Mouse (Mus musculus) G1E-ER4 (cell line): ENCODE measurements around the gene Nup210l. TPM values are rescaled to one million over a fixed set of nuclear protein-coding genes. Genes with fewer than 3 reads are reported as not detected.

Experiments used
- GATA1 ChIP-seq: IDR thresholded peaks from one replicate; pipeline ENCODE4 v1.8.0; 2012; ENCODE audit warnings: low read length, inconsistent platforms
- polyA plus RNA-seq: library from polyadenylated mRNA; stranded (reverse); fragments of >175 nt; gene quantifications from 2 replicates; pipeline ENCODE4 v1.2.3, GENCODE M21; 2012

Gene Nup210l
- polyA plus RNA-seq, 1 experiment: not detected

DNA sequence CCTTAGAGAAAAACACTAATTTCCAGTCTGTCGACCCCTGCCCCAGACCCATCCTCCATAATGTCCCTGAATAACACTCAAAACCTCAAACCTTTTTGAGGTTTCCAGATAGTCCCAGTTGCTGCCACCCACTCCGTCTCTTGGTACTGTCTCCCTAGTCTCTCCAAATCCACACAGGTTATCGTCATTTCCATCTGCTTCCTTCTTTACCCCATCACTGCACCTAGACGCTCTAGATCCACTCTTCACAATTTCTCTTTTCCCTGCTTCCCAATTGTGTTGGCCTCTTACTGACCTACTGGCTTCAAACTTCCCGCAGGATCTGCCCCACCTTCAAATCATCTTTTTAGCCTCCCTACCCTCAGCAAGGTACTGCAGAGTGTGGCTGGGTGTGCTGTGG, 117.2 kb downstream of the Nup210l start:
- no peak for TF ChIP-seq GATA1

- no peak for TF ChIP-seq GATA1
These were observed 118.5 kb downstream of the Nup210l start for GRCm38 (mm10) chr3:90222455-90222854.

DNA sequence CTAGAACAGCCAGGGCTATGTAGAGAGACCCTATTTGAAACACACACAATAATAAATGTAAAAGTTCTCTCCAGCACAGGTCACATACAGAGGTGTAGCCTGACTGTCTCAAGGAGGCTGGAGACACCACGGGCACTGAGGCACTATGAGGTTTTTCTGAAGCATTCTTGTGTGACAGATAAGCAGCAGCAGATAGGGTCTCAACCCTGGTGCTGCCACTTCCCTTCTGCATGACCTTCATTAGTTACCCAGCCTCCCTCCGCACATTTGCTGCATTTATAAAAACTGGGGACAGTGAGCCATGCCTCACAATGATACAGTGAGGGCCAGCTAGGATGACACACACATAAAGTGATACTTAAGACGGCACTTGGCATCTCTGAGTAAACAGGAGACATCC, 119.0 kb downstream of the Nup210l start:
- TF ChIP-seq GATA1: no peak

- TF ChIP-seq GATA1: no peak
These were observed 120.4 kb downstream of the Nup210l start for GRCm38 (mm10) chr3:90224331-90224730.

- TF ChIP-seq GATA1: no peak
These were observed 127.1 kb downstream of the Nup210l start for GRCm38 (mm10) chr3:90231075-90231474.

GRCm38 (mm10) chr3:90231507-90232333, 127.8 kb downstream of the Nup210l start, which contains the start of gene Jtb:
Gene Jtb, plus strand, starts transcription at chr3:90231597.
- TF ChIP-seq GATA1: no peak

DNA sequence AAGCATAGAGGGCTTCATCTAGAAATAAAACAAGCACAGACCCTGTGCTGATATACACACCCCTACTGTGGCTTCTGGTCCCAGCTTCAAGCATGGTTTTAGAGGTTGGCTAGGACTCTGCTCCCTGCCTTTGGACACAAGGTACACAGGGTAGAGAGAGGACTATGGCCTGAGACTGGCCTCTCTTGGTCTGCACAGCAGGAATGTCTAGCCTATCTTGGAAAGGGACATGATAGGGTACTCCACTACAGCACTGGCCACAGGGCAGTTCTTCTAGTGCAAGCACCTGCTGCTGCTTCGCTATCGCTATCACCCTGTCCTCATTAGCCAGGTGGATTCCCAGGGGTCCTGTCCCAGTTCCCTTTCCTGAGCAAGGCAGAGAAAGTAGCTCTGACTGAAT, 137.3 kb downstream of the Nup210l start:
- TF ChIP-seq GATA1: no peak

GRCm38 (mm10) chr3:90241669-90242358, 137.9 kb downstream of the Nup210l start:
- no peak for TF ChIP-seq GATA1

GRCm38 (mm10) chr3:90242984-90243775, 139.2 kb downstream of the Nup210l start, which contains the start of gene Creb3l4:
Gene Creb3l4, minus strand, starts transcription at chr3:90243512.
- no peak for TF ChIP-seq GATA1

DNA sequence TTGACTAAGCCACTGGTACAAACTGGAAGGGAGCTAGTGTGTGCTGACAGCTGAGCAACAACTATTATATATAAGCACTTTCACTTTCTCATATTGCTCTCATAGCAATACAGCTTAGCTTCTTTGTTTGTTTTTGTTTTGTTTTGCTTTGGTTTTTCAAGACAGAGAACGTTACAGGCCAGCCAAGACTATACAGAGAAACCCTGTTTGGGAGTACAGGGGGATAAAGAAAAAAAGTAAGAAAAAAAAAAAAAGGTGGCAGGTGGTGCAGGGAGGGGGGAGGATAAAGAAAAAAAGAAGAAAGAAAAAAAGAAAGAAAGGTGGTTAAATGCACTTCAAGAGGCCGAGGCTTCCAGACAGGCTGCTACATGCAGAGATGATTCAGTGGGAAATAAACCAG, 141.5 kb downstream of the Nup210l start:
- no peak for TF ChIP-seq GATA1

DNA sequence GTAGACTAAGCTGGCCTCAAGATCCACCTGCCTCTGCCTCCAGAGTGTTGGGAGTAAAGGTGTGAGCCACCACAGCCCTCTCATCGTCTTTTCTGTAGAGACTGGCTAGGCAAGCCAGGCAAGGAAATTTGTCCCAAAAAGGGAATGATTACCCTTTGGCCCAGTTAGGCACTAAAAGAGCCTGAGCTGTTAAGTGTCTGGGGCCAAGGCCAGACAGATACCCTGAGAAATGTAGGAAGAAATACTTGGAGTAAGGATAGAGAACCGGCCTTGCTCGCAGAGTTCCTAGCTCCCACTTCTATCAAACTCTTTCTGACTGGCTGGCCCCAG, 143.7 kb downstream of the Nup210l start:
- TF ChIP-seq GATA1: no peak

DNA sequence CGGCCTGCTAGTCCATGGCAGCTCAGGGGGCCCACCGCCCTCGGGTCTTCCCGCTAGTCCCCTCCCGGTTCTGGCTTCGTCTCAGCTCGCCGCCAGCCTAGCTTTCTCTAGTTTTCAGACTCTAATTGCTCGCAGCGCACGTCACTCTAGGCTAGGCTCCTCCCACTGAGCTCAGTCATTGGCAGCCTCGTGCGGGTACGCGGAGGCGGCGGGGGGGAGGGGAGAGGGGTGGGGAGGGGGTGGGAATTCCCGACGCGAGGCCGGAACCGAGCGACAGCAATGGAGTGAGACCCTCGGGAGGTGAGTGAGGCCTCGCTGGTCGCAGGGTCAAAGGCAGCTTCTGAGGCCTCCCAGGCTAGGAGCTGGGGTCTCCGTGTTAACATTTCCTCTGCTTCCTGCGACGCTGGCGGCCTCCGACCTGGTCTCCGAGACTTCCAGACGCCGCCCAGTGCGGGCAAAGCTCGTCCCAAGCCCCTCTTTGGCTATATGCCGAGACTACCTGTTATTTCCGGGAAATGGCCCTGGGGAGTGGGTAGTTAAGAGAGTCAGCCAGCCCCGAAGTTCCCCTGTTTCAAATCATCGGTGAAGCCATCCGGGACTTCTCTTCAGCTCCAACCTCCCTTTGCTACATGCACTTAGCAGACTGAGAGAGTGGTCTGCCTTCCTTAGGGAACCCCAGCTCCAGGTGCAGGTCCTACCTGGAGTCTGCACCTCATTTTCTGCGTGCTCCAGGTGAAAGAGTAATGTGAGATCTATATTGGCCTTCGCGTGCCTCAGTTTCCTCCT, 144.2 kb downstream of the Nup210l start, which contains the start of gene Slc39a1:
TSS of gene Slc39a1 (plus strand) at position 213 of the 786 bp plus-strand sequence.
- no peak for TF ChIP-seq GATA1

- no peak for TF ChIP-seq GATA1
These were observed 144.8 kb downstream of the Nup210l start for GRCm38 (mm10) chr3:90248746-90249100.

DNA sequence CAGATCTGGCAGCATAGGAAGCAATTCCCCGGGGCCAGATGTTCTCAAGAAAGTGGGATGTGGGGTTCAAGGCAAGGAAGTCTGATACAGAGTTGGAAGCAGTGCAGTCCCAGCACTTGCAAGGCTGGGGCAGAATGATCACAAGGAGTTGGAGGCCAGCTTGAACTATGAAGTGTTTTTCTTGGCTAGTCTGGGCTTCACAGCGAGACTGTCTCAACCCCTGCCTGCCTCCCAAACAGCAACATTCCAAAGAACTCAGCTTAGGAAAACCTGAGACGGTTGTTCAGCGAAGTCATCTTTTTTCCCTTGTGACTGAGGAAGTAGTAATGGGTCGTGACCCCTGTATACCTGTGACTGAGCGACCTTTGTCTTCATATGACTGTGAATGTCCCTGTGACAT, 146.9 kb downstream of the Nup210l start:
- no peak for TF ChIP-seq GATA1

- TF ChIP-seq GATA1: no peak
These were observed 149.9 kb downstream of the Nup210l start, which contains the start of gene Crtc2 for GRCm38 (mm10) chr3:90253653-90254418. Gene Crtc2, plus strand, starts transcription at chr3:90254163.
